Mouse (Mus musculus) regulatory T cell (primary cell): ENCODE data around the gene Gpr152.

Source experiments
- in situ Hi-C: fragments of 300-600 bp; cut with MboI, MseI; formaldehyde crosslinking; loops from one replicate; pipeline ENCODE4 v1.15.1; 2025; ENCODE audit warnings: high pct_unique_total_duplicates

Gene Gpr152

DNA sequence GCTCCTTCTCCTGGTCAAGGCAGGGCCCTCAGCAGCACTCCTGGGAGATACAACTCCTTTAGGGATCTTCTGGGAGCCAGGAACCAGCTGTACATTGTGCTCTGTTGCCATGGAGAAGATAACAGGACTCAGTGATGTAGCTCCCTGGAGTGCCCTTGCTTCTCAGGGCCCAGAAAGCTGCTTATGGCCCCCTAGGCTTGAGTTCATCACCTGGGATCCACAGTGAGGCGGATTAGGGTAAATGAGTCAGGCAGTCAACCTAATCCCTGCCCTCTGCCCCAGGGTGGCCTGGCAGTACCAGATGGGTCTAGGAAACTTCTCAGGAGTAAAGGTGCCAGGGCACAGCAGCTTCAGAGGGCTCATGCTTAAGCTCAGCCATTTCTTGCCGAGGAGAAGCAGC, at the start of gene Gpr152:
TSS of gene Gpr152 (plus strand) at position 342 of the 400 bp plus-strand sequence.
- in situ Hi-C loops, result no loop called here

DNA sequence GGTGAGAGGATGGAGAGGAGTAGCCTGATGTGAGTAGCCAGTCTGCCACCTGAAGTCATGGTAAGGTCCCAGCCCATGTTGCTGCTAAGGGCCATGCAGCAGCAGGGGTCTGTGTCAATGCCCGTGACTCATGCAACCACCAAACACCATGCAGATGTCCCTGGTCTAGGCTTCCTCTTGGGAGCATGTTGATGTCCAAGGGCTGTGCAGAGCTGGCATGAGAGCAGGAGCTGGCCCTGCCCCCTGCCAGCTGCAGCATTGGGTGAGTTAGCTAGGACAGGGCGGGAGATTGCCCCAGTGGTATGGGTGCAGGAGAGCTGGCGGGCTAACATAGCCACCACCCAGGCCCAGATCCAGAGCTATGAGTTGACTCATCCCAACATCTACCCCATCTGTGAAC, 49.1 kb upstream of the Gpr152 start:
- in situ Hi-C loops, result loop anchor here (5.0 kb wide), 1 partner anchor 33 kb away; the partner anchor contains the start of gene Gstp3

DNA sequence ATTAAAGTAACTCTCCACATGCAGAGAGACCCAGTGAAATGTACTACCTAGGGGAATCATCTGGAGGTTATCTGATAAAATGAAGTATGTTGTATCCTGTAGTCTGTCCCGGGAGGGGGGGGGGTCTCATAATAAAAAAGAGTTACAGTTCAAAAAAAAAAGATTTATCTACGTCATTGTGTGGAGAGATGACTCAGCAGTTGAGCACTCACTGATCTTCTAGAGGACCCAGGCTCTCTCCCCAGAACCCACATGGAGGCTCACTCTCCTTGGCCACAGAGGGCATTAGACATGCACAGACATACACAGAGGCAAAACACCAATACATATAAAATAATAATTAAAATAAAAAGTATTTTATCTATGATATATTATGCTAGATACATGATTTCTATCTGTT, 48.2 kb upstream of the Gpr152 start:
- in situ Hi-C loops, result loop anchor here (5.0 kb wide), 1 partner anchor 34 kb away; the partner anchor contains the start of gene Gstp3

DNA sequence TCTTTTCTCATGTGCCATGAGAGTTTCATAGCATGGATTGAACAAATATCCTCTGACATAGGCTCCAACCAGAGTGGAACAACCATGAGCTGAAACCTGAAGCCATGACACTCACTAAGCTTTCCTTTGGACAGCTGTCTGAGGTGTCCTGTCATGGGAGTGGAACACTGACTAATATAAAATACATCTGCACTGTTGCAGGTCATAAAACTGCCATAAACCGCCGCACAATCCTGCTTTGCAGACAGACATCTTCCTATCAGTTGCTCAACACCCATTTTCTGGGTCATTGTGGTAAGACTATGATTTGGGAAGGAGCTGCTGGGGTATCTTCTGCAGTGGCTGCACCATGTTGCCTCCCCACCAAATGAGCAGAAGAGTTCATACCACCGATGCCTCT, 46.8 kb upstream of the Gpr152 start:
- in situ Hi-C loops, result loop anchor here (5.0 kb wide), 1 partner anchor 35 kb away; the partner anchor contains the start of gene Gstp3

DNA sequence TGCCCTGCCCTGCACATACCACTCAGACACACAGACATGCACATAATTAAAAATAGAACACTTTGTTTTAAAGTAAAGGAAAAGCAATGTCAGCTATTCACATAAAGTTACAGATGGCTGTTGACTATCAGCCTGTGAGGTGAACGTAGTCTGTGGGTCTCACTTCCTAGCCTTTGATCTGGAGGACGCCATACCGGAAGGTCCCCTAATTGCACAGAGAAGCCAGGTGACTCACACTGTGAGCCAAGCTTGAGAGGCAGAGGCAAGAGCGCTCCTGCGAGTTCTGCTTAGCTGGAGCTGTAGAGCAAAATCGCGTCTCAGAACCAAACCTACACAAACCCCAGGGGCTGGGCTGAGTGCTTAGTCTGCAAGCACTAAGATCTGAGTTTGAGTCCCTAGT, 45.8 kb upstream of the Gpr152 start:
- in situ Hi-C loops, result loop anchor here (5.0 kb wide), 1 partner anchor 36 kb away; the partner anchor contains the start of gene Gstp3

DNA sequence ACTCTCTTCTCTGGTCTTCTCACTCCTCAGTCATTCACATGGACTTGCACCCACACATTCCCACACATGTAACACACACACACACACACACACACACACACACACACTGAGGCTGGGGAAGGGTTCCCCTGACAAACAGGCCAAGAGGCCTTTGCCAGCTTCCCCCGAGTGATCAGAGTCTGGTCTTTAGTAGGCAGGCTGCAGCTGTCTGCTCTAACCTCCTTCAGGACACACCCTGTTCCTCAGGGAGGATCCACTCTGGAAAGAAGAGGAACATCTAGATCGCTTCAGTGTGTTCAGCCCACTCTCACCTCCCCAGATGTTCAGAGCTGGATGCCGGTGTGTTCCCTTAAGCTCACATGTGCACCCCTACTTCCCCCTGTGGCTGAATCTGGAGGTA, 45.2 kb upstream of the Gpr152 start:
- in situ Hi-C loops, result loop anchor here (5.0 kb wide), 1 partner anchor 37 kb away; the partner anchor contains the start of gene Gstp3

DNA sequence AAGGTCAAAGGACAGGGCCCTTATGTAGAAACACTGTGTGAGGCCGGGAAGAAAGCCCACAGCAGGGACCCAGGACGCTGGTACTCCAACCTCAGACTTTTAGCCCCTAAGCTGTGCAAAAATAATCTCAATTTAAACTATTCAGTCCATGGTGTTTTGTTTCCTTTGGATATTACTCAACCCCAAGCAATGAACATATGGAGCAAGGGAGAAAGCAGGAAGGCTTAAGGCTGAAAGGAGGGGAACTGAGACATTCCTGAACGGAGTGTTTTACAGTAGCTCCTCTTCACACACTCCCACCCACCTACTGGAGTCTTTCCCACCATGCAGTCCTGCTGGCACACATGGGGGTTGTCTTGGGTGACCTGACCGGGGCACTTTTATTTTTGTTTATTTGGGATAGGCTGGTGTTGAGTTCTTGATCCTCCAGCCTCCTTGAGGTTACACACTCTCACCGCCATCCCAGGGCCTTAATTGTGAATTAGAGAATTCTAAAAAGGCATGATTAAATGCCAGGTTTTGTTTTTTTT, 44.7 kb upstream of the Gpr152 start:
- in situ Hi-C loops, result loop anchor here (5.0 kb wide), 1 partner anchor 38 kb away; the partner anchor contains the start of gene Gstp3

DNA sequence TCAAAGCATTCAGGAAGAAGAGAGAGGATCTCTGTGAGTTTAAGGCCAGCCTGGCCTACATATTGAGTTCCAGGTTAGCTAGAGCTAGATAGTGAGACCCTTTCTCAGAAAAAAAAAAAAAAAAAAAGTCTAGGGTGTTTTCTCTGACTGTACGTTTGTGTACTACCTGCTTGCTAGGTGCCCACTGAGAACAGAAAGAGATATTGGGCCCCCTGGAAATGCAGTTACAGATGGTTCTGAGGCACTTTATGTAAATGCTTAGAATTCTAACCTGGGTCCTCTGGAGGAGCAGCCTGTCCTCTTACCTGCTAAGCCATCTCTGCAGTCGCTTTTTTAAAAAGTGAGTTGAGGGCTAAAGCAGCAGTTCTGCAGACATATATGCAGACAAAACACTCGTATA, 43.8 kb upstream of the Gpr152 start:
- in situ Hi-C loops, result no loop called here

DNA sequence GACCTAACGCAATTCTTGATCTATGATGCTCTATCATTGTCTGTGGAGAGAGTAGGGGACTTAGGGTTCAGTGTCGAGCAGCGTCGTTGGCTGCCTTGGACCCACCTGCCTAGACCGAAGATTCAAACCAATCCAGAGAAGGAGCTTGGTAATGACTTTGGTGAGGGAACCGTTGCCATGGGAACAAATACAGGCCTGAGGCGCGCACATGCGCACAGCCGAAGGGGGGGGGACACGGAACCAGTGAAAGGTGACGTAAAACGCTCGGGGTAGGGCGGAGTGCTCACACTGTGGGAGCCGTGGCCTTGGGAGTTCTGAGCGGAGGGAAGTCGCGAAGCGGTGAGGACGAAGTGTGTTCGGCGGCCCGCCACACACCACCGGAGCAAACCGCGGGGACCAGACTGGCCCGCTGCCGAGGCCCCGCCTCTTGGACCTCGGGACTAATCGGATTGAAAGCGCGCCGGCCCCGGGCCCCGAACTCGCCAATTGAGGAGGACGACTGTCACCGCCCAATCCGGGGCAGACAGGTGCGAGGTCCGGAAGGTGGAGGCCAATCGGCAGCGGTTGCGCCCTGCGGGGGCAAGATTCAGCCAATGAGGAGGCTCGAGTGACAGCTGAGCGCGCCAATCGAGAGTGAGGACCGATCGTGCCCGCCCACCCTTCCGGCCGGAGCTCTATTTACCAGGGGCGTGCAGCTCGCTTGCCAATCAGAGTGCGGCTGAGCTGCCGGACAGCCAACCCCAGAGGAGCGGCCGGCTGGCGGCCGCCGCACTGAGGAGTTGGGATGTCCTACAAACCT, 42.7 kb upstream of the Gpr152 start, which contains the start of gene Cdk2ap2:
TSS of gene Cdk2ap2 (plus strand) at position 541 of the 799 bp plus-strand sequence.
- in situ Hi-C loops, result no loop called here

DNA sequence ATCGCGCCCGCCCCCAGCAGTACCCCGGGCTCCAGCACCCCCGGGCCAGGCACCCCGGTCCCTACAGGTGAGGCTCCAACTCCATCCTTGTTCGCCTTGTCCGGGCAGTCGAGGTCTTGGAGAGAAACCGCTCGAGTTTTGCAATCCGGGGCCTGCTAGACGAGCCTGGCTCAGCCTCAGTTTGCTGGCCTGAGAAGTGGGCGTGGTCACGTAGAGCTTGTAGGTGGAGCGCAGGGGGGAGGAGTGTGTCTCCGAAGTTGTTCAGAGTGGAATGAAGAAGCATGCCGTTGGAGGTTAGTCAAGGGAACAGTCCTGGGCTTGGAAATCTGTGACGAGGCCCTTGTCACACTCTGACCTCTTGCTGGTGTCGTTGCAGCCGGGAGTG, 42.2 kb upstream of the Gpr152 start:
- in situ Hi-C loops, result no loop called here

DNA sequence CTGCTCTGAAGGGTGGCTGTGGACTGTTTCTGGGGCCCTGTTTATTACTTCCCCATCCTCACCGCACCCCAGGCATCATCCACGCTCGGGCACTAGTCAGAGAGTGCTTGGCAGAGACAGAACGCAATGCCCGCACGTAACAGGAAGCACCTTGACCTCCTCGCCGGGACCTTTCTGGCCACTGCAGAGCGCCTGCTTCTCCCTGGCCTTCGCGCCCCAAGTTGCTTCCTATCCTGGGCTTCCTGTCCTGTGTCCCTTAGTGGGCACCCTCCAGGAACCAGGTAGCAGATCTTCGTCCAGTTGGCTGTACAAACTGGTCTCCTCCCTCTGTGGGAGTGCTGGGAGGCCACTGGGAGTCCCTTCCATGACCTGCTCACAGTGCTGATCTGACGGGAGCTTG, 41.2 kb upstream of the Gpr152 start:
- in situ Hi-C loops, result no loop called here

DNA sequence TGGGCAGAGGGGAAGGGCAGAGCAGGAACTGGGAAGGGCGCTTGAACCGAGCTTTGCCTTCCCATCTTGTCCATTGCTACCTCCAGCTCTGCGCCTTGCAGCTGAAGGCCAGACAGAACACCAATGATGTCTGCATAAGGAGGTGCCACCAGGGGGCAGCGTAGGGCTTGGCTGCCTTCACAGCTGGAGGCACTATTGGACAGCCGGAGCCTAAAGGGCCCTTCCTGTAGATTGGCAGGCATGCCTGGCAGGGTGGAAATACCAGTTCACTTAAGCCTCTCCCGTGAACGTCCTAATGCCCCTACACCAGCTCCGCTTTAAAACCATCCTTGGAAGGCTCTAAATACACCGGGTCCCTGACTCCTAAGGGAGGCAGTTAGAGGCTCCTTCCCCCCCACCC, 40.5 kb upstream of the Gpr152 start:
- in situ Hi-C loops, result no loop called here

DNA sequence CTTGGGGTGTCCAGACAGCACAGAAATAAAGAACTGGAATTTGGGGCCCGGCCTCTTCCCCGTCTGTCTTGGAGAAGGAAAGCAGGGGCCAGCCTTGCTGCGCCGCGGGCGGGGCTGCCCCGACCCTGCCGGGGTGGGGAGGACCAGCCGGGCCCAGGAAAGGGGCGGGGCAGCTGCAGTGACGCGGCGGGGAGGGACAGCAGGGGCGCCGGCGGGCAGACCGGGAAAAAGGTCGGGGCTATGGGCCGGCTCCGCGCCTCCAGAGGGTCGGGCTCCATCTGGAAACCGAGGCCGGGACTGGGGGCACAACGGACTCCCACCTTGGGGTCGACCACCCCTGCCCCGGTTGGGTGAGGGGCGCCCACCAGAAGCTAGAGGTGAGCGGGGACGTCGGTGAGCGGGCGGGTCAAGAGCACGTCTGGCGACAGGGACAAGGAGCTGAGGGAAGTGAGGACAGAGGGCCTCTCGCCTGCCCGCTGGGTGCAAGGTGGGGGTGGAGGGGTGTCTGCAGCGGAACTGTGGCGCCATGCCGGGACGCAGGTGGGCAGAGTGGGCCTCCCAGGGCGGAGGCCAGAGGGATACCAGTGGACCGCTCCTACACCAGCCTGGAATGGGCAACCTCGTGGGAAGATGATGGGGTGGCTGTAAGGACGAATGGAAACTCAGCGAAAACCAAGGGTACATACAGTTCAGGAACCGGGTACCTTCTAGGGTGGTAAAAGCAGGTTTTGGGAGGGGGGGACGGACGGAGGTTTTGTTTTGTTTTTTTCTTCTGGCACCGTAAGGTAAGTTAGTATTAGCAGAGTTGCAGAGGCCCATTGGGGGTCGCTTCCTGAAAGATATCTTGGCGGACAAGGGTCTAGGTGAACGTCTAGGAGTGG, 39.5 kb upstream of the Gpr152 start, which contains the start of gene Pitpnm1:
TSS of gene Pitpnm1 (plus strand) at position 162 of the 881 bp plus-strand sequence.
- in situ Hi-C loops, result no loop called here

DNA sequence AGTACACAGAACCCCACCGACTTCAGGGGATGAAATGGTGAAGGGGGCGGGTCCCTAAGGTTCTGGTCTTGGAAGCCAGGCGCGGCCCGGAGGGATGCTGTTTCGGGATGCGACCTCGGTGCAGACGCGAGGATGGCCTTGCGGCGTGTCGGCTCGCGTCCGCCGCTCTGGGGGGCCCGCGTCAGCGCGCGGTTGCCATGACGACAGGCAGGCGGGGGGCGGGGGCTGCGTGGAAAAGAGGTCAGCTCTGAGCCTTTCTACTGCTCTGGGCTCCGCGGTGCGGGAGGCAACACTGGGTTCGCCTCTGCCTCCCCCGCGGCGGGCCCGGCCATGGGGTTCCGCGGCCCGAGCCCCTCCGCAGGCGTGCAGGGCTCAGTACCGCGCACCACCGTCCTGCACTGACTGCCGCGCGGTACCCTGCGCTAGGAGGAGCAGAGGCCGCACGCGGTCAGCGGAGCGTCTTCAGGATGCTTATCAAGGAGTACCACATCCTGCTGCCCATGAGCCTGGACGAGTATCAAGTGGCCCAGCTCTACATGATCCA, 38.8 kb upstream of the Gpr152 start:
- in situ Hi-C loops, result no loop called here

DNA sequence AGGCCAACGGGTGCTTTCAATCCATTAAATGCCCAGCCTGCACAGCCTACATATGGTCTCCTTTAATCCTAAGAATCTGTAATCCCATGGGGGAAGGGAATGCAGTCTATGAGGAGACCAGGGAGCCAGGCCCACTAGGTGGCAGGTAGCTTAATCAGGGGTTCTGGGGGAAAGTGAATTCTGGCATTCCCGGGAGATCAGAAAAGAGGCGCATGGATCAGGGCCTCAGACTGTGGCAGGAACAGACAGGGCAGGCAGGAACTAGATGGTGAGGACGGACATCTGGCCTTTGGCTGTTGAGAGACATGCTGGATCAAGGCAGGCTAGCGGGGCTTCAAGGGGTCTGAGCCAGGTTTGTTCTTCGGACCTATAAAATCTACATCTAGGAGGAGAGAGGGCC, 38.1 kb upstream of the Gpr152 start:
- in situ Hi-C loops, result no loop called here

DNA sequence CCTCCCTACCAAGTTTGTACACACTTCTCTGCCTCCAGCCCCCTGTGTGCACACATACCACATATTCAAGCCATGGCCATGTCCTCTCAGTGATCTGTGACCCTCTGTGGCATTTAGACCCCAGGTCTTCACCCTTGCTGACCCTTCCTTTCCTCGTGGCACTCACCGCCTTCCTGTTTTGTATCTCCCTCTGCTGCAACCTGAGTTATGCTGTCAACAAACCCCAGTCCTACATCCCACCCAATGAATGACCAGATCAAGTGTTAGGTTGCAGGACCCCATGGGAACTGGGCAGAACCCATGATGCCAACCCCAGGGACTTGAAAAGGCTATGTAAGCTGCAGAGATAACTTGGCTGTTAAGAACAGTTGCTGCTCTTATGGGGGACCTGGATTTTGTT, 37.5 kb upstream of the Gpr152 start:
- in situ Hi-C loops, result no loop called here

DNA sequence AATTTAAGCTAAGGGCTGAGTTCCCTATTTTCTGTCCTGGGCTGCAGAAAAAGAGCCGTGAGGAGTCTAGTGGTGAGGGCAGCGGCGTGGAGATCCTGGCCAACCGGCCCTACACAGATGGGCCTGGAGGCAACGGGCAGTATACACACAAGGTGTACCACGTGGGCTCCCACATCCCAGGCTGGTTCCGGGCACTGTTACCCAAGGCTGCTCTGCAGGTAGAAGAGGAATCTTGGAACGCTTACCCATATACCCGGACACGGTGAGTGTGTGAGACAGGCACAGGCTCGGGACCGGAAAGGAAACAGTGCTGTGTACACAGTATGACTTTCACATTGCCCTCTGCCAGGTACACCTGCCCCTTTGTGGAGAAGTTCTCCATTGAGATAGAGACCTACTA, 37.0 kb upstream of the Gpr152 start:
- in situ Hi-C loops, result no loop called here

DNA sequence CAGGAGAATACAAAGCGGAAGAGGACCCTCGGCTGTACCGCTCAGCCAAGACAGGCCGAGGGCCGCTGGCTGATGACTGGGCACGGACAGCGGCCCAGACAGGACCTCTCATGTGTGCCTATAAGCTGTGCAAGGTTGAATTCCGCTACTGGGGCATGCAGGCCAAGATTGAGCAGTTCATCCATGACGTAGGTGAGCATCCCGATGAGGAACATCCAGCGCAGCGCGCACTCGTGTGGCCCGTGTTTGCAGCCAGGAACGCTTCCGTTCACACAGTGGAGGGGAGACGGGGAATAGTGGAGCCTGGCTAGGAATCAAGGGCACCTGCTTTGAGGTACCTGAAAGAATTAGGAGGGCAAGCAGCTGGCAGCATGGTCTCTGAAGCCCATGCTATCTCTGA, 36.3 kb upstream of the Gpr152 start:
- in situ Hi-C loops, result no loop called here

DNA sequence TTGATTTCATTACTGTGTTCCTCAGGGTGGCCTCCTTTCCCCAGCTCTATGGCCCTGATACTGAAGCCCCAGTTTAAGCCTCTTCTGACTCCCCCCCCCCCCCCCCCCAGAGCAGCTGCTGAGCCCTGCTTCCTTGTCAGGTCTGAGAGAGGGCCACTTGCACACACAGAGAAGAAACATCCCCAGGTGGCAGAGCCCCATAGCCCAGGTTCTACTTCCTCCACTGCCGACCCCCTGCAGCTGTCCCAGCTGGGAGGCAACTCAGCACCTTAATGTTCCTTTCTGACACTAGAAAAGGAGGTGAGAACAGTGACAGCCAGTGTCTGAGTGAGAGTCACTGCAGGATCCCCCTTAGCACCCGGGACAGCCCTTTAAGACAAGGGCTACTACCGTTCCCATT, 35.8 kb upstream of the Gpr152 start:
- in situ Hi-C loops, result no loop called here

DNA sequence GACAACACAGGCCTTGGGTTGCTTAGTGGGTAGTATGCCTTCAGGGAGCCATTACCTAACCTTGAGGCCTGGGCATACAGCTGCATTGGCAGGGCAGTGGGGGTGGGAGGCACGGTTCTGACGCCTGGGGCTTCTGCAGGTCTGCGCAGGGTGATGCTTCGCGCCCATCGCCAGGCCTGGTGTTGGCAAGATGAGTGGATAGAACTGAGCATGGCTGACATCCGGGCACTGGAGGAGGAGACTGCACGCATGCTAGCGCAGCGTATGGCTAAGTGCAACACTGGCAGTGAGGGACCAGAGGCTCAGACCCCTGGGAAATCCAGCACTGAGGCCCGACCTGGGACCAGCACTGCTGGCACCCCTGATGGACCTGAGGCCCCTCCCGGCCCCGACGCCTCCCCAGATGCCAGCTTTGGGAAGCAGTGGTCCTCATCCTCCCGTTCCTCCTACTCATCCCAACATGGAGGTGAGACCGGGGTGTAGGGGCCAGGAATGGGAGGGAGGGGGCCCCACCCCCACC, 34.9 kb upstream of the Gpr152 start:
- in situ Hi-C loops, result no loop called here

DNA sequence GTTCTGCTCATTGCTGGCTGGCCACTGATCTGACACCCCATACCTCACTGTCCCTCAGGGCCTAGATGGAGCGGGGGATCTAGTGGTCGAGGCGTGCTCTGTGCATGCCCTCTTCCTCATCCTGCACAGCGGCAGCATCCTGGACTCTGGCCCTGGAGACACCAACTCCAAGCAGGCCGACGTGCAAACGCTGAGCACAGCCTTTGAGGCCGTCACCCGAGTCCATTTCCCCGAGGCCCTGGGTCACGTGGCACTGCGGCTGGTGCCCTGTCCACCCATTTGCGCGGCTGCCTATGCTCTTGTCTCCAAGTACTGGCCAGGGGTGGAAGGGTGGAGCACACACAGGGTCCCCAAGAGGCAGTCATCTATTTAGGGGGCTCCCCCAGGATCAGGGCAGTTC, 32.9 kb upstream of the Gpr152 start:
- in situ Hi-C loops, result no loop called here
